Mouse (Mus musculus) megakaryocyte progenitor cell, adult 5-6 weeks (primary cell): ENCODE results near the gene Nosip. TPM values are rescaled to one million over a fixed set of nuclear protein-coding genes. Genes with fewer than 3 reads are reported as not detected.
"Not testable (repeated sequence)": the region's sequence is repeated elsewhere in the genome, so short reads cannot be mapped to it uniquely, and the experiment has no call there.

Experiments used
- ATAC-seq: replicated peaks from 2 replicates; pipeline ENCODE4 v1.8.0; 2016; ENCODE audit warnings: mild to moderate bottlenecking, moderate TSS enrichment, inconsistent platforms; ENCODE audit not compliant: poor library complexity
- total RNA-seq, 2 experiments: library from RNA; stranded (forward) in 1 of 2; stranded (reverse) in 1 of 2; fragments of 157-497, 149-512 nt in 1 of 2; fragments of 200-1000 nt in 1 of 2; gene quantifications; 2 replicates each; pipeline versions ENCODE4 v1.2.3 to v1.2.4; 2015 to 2017

The Nosip gene
- total RNA-seq (2015) (39.7 and 45.0 TPM in 2 replicates), total RNA-seq (2017) (46.8 and 49.2 TPM in 2 replicates)

- peak; percentile 98 for ATAC-seq
Observed at GRCm38 (mm10) chr7:45062239-45062835, at the start of gene Nosip, which contains the start of gene Prrg2. Gene Nosip, plus strand, starts transcription at chr7:45062429. Gene Prrg2, minus strand, starts transcription at chr7:45062677.

DNA sequence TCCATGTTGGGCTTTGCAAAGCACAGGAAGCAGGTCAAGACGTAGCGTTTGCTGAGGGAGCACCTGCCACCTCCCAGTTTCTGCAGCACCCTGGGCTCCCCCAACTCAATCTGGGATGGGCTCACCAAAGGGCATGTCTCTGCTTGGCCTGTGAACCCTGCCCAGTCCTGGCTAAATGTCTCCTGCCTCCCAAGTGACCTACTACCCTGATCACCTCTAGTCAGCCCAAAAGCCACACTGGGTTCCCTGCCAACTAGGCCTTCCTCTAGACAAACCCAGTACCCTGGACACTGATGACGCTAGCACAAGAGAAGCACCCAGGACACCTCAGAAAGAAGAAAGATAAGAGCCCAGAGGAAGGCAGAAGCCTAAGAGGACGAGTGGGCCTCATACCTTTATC lies 49.4 kb upstream of the Nosip start:
- no peak for ATAC-seq

DNA sequence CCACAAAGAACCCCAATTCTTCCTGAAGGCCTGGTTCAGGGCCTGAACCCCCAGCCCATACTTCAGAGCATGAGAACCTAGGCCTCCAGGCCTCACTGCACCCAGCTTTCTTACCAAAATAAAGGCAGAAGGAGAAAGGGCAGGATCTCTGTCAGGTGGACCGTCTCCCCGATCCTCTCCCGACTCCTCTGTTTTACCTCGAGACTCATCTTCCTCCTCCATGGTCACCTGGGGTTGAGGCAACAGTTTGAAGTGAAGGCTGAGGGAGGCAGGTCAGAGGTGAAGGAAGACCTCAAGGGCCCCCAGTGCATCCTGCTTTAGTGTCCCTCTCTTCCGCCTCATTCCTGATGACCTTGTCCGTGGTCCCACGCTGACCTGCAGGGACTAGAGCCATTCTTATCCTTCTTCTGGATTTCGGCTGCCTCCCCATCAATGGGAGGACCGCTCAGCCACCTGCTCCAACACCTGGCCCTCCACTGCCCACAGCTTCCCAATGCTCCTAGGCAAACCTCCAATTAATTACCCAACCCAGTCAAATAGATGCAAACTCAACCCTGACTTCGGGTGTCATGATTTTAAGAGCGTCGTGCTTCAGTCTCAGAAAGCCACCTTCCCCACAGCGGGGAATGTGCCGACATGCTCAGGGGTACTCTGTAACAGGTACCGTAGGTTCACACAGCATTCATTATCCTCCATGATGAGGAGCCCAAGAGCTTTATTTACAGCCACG lies 48.7 kb upstream of the Nosip start:
- ATAC-seq = no peak

DNA sequence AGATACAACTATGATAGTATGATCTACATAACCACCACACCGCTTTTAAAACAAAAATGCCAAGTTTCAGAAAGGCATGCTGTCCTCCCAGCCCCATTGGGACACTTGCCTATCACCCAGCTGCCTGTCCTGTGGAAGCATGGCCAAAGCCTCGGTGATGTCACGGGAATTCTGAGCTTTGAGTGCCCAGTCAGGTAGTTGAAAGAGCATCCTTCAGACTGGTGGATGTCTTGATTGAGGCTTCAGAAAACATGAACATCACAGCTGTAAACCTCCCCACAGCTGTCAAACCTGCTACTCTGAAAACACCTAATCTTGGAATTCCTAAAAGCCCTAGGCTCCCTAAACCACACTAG lies 48.2 kb upstream of the Nosip start:
- ATAC-seq = no peak

DNA sequence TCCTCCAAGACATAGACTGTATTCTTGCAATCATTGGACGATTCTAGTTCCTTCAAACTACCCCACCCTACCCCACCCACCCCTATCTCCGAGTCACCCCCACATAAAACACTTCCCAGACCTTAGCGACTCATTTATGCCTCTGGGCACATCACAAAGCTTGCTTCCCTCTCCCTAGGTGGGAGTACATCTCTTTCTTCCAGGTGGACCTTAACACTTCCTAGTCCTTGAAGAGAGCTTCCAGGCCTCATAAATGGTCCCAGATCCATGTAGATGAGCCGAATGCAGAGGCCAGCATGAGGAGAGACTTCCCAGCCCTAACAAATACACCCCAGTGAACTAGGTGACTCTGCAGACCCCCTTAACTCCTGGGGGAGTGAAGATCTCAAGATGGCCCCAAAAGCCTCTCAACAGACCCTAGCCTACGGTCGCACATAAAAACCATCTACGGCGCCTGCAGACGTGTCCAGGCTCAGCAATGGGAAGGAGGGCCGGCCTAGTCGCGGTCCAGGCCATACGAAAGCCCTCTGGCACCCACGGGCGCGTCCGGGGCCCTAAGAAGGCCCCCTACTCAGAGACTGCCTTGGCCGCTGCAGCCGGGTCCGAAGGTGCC lies 46.8 kb upstream of the Nosip start:
- ATAC-seq = no peak

DNA sequence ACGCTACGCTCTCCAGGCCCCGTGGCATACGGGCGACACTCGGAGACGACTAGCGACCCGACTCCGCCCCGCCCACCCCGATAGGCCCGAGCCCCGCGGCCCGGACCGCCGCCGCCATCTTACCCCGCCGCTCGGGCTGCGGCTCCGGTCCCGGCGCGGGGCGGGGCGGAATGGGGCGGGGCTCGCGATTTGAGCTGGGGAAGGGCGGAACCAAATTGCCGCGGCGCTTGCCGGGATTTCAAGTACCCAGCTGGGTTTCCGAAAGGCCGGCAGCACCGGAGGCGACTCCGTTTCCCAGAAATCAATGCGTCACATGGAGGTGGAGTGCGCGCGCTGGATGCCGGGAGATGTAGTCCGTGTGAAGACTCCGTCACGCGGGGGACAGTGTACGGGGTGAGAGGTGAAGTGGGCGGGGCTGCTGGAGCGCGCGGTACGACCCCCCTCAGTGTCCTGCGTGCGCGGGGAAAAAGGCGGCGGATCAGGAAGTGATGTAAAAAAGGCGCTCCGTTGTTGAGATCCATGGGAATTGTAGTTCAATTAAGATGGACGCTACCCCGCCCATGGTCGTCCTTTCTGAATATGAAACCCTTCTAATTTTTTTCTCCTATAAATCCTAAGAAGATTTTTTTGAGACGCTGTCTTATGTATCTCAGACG lies 46.1 kb upstream of the Nosip start, which contains the start of gene Scaf1:
Gene Scaf1, minus strand, starts transcription at position 407 of the 656 bp plus-strand sequence.
- peak; percentile 75 for ATAC-seq

GRCm38 (mm10) chr7:45016761-45017160 lies 45.5 kb upstream of the Nosip start:
- ATAC-seq = no peak

- peak; percentile 77 for ATAC-seq
Observed at GRCm38 (mm10) chr7:45017242-45018061, 44.8 kb upstream of the Nosip start, which contains the start of gene Rras. Gene Rras, plus strand, starts transcription at chr7:45017961.

DNA sequence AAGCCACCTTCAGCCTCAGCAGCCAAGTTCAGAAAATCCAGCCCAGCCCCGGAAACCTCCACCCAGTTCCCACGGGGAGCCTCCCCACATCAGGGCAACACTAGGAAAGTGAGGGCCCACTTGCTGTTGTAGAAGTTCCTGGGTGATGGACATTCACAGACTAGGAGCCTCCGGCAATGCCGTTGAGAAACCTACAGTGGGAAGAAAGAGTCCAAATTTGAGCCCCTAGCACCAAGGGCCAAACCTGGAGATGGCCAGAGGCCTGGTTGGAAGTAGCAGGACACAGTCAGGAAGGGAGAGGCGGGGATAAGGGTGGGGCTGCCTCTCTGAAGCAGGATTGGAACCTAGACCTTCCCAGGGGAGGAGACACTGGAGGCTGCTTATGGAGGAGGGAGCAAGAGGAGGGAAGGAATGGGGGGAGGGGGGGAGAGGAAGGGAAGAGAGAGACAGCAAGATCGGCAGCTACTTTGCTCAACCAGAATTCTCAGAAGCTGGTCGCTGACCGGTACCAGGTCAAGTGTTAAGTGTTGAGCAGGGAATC lies 43.1 kb upstream of the Nosip start:
- no peak for ATAC-seq

DNA sequence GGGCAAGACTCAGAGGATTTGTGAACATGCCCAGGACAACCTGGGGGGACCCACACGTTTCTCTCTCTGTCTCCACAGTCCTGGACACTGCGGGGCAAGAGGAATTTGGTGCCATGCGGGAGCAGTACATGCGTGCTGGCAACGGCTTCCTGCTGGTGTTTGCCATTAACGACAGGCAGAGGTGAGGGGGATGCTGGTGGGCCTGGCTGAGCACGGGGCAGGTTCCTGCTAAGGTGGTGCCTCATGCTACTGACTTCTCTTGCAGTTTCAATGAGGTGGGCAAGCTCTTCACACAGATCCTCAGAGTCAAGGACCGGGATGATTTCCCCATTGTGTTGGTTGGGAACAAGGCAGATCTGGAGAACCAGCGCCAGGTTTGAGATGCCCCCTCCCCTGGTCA lies 42.0 kb upstream of the Nosip start:
- ATAC-seq = no peak

- not testable (repeated sequence) for ATAC-seq
Observed at GRCm38 (mm10) chr7:45023711-45024110, 38.5 kb upstream of the Nosip start.

- no peak; the same call in 1 of the 2 replicates for ATAC-seq
Observed at GRCm38 (mm10) chr7:45024281-45025248, 37.7 kb upstream of the Nosip start.

- ATAC-seq = no peak
Observed at GRCm38 (mm10) chr7:45025601-45026220, 36.5 kb upstream of the Nosip start.

DNA sequence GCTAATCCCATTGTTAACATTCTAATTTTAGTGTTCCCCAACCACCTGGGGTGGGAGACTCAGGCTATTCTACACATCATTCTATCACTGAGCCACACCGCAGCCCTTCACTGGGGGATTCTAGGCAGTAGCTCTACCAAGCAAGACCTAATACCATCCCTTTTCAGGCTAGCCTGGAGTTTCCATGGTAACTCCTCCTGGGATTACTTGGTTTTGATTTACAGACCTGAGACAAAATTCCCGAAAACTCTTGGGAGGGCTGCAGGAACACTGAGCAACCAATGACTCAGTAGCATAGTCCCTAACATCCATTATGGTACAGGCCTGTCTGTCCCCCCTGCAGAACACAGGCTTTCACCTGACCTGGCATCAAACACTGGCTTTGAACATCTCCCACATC lies 36.0 kb upstream of the Nosip start:
- no peak for ATAC-seq

DNA sequence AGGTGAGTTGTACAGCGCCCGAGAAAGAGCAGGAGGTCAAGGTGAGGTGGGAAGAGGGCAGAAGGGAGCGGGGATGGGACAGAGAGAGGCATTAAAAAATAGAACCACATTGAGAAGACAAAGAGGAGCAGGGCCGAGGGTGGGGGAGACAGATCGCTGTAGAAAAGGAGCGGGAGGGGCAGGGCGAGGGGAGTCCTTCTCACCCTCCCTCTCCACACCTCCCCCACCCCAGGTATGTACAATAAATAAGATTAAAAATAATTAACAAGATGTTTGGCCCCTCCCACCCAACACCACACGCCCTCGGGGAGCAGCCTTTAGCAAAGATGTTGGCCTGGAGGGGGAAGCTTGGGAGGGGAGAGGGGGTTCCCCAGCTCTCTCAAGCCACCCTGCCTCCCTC lies 34.5 kb upstream of the Nosip start:
- ATAC-seq = no peak

DNA sequence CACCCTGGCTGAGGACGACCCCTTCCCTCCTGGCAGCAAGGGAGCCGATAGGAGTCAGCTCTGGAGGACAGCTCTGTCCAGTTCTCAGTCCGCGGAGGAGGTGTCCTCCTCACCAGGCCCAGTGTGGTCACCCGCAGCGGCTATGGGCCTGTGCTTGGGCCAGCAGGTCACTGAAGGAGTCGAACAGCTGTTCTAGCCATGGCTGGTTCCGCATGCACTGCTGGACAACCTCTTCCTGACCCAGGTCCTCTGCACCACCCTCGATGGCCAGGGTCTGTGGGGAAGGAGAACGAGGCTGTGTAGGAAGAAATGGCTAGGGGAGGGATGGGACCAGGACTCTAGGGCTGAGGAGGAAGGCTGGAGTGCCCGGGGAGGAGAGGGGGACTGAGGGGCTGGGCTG lies 33.9 kb upstream of the Nosip start:
- ATAC-seq = no peak

DNA sequence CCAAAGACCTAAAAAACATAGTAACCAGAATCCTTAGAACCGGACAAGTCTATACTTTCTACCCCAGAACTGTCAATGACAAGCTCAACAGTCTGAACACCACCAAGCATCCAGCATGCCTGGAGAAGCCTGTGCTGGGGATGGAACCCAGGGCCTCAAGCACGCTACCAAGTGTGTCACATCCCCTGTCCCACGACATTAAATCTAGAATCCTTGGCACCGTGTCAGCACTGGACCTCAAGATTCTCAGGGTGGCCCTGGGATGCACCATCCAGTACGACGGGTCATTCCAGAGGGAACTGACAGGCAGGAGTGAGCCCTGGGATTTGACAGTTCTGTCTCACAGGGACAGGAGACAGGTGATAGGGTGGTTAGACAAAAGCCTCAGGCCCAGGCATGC lies 32.2 kb upstream of the Nosip start:
- ATAC-seq = no peak

GRCm38 (mm10) chr7:45030857-45031256 lies 31.4 kb upstream of the Nosip start:
- no peak for ATAC-seq
